Mouse (Mus musculus): Measurements from ENCODE around the gene Il12rb1. TPM values are rescaled to one million over a fixed set of nuclear protein-coding genes. Genes with fewer than 3 reads are reported as not detected.

Il12rb1 gene
- polyA plus RNA-seq, 1 experiment from 2014 or later: not detected

- no peak overlapping the region for H3K9ac ChIP-seq (ENCODE audit: low read length)
- H3K27me3 ChIP-seq (ENCODE audit: control insufficient read depth, insufficient read depth, low read length): no peaks in the 10 kb centered on the region
- H3K36me3 ChIP-seq (ENCODE audit: control insufficient read depth, insufficient read depth, low read length): no peaks in the 10 kb centered on the region
- H3K4me2 ChIP-seq (ENCODE audit: low read depth, severe bottlenecking): no peak overlapping the region
- H3K9me3 ChIP-seq (ENCODE audit: control insufficient read depth, low read length): no peaks in the 10 kb centered on the region
- H3K4me3 ChIP-seq (ENCODE audit: low read depth, low read length): no peak overlapping the region
- WGBS: 88% methylated on average over 3 of the region's 3 CpGs
- DNase-seq (ENCODE audit: low spot score): no peak
- no peak for ATAC-seq (ENCODE audit: insufficient number of reproducible peaks, low FRiP score, low TSS enrichment, low read depth)
- peaks cover 7% of the 10 kb centered on the region; the same call in 1 of the 2 replicates for H3K4me1 ChIP-seq (ENCODE audit: control insufficient read depth, insufficient read depth, low read length)
- no peak overlapping the region for H3K27ac ChIP-seq (replicated peaks; ENCODE audit: low read depth, low read length)
Measured at GRCm38 (mm10) chr8:70849333-70849990, 41.2 kb downstream of the Il12rb1 start.

- no peak for ATAC-seq (ENCODE audit: insufficient number of reproducible peaks, low FRiP score, low TSS enrichment, low read depth)
- no peaks in the 10 kb centered on the region for H3K27me3 ChIP-seq (ENCODE audit: control insufficient read depth, insufficient read depth, low read length)
- H3K4me1 ChIP-seq (ENCODE audit: control insufficient read depth, insufficient read depth, low read length): peaks cover 7% of the 10 kb centered on the region; the same call in 1 of the 2 replicates
- H3K36me3 ChIP-seq (ENCODE audit: control insufficient read depth, insufficient read depth, low read length): no peaks in the 10 kb centered on the region
- DNase-seq (ENCODE audit: low spot score): no peak
- WGBS: 86% methylated on average over 7 of the region's 7 CpGs
- H3K9ac ChIP-seq (ENCODE audit: low read length): no peak overlapping the region
- H3K9me3 ChIP-seq (ENCODE audit: control insufficient read depth, low read length): no peaks in the 10 kb centered on the region
- H3K4me2 ChIP-seq (ENCODE audit: low read depth, severe bottlenecking): no peak overlapping the region
- H3K27ac ChIP-seq (replicated peaks; ENCODE audit: low read depth, low read length): no peak overlapping the region
- H3K4me3 ChIP-seq (ENCODE audit: low read depth, low read length): no peak overlapping the region
Measured at GRCm38 (mm10) chr8:70850132-70850845, 42.0 kb downstream of the Il12rb1 start.

GRCm38 (mm10) chr8:70850947-70851346 lies 42.7 kb downstream of the Il12rb1 start:
- WGBS: 87% methylated on average over 4 of the region's 4 CpGs
- Histone ChIP-seq H3K4me2 (ENCODE audit: low read depth, severe bottlenecking) (no peak overlapping the region), H3K36me3 (ENCODE audit: control insufficient read depth, insufficient read depth, low read length) (no peaks in the 10 kb centered on the region), H3K27me3 (ENCODE audit: control insufficient read depth, insufficient read depth, low read length) (no peaks in the 10 kb centered on the region), H3K4me1 (ENCODE audit: control insufficient read depth, insufficient read depth, low read length) (peaks cover 7% of the 10 kb centered on the region; the same call in 1 of the 2 replicates), H3K27ac (replicated peaks; ENCODE audit: low read depth, low read length) (no peak overlapping the region), H3K4me3 (ENCODE audit: low read depth, low read length) (no peak overlapping the region), H3K9ac (ENCODE audit: low read length) (no peak overlapping the region), H3K9me3 (ENCODE audit: control insufficient read depth, low read length) (no peaks in the 10 kb centered on the region)
- no peak for ATAC-seq (ENCODE audit: insufficient number of reproducible peaks, low FRiP score, low TSS enrichment, low read depth)
- DNase-seq (ENCODE audit: low spot score): no peak

- DNase-seq (ENCODE audit: low spot score) (no peak), ATAC-seq (ENCODE audit: insufficient number of reproducible peaks, low FRiP score, low TSS enrichment, low read depth) (no peak)
- H3K27me3 ChIP-seq (ENCODE audit: control insufficient read depth, insufficient read depth, low read length): no peaks in the 10 kb centered on the region
- H3K9me3 ChIP-seq (ENCODE audit: control insufficient read depth, low read length): no peaks in the 10 kb centered on the region
- 0 out of 2 replicates have a peak overlapping the region, but pooled peaks have one; percentile 21 for H3K27ac ChIP-seq (replicated peaks; ENCODE audit: low read depth, low read length)
- WGBS: 34% methylated on average over 6 of the region's 6 CpGs
- H3K4me2 ChIP-seq (ENCODE audit: low read depth, severe bottlenecking): no peak overlapping the region
- peak overlapping the region; percentile 37; the same call in 1 of the 2 replicates for H3K9ac ChIP-seq (ENCODE audit: low read length)
- peaks cover 7% of the 10 kb centered on the region for H3K4me1 ChIP-seq (ENCODE audit: control insufficient read depth, insufficient read depth, low read length)
- no peaks in the 10 kb centered on the region for H3K36me3 ChIP-seq (ENCODE audit: control insufficient read depth, insufficient read depth, low read length)
- H3K4me3 ChIP-seq (ENCODE audit: low read depth, low read length): no peak overlapping the region
Measured at GRCm38 (mm10) chr8:70851837-70852236, 43.6 kb downstream of the Il12rb1 start.

- H3K27ac ChIP-seq (replicated peaks; ENCODE audit: low read depth, low read length): no peak overlapping the region
- no peak overlapping the region for H3K4me3 ChIP-seq (ENCODE audit: low read depth, low read length)
- no peaks in the 10 kb centered on the region for H3K9me3 ChIP-seq (ENCODE audit: control insufficient read depth, low read length)
- ATAC-seq (ENCODE audit: insufficient number of reproducible peaks, low FRiP score, low TSS enrichment, low read depth): no peak
- WGBS: 91% methylated on average over 41 of the region's 41 CpGs
- no peak for DNase-seq (ENCODE audit: low spot score)
- H3K9ac ChIP-seq (ENCODE audit: low read length): no peak overlapping the region
- H3K36me3 ChIP-seq (ENCODE audit: control insufficient read depth, insufficient read depth, low read length): no peaks in the 10 kb centered on the region
- H3K4me2 ChIP-seq (ENCODE audit: low read depth, severe bottlenecking): no peak overlapping the region
- no peaks in the 10 kb centered on the region for H3K27me3 ChIP-seq (ENCODE audit: control insufficient read depth, insufficient read depth, low read length)
- peaks cover 13% of the 10 kb centered on the region for H3K4me1 ChIP-seq (ENCODE audit: control insufficient read depth, insufficient read depth, low read length)
Measured at GRCm38 (mm10) chr8:70852595-70853231, 44.5 kb downstream of the Il12rb1 start.

GRCm38 (mm10) chr8:70853863-70854262 lies 45.6 kb downstream of the Il12rb1 start:
- Histone ChIP-seq H3K36me3 (ENCODE audit: control insufficient read depth, insufficient read depth, low read length) (no peaks in the 10 kb centered on the region), H3K4me1 (ENCODE audit: control insufficient read depth, insufficient read depth, low read length) (peaks cover 17% of the 10 kb centered on the region), H3K27ac (replicated peaks; ENCODE audit: low read depth, low read length) (no peak overlapping the region), H3K4me2 (ENCODE audit: low read depth, severe bottlenecking) (no peak overlapping the region), H3K27me3 (ENCODE audit: control insufficient read depth, insufficient read depth, low read length) (no peaks in the 10 kb centered on the region), H3K9ac (ENCODE audit: low read length) (no peak overlapping the region), H3K4me3 (ENCODE audit: low read depth, low read length) (no peak overlapping the region), H3K9me3 (ENCODE audit: control insufficient read depth, low read length) (no peaks in the 10 kb centered on the region)
- no peak for ATAC-seq (ENCODE audit: insufficient number of reproducible peaks, low FRiP score, low TSS enrichment, low read depth)
- no peak for DNase-seq (ENCODE audit: low spot score)
- WGBS: 82% methylated on average over 2 of the region's 2 CpGs

- Histone ChIP-seq H3K27me3 (ENCODE audit: control insufficient read depth, insufficient read depth, low read length) (no peaks in the 10 kb centered on the region), H3K36me3 (ENCODE audit: control insufficient read depth, insufficient read depth, low read length) (no peaks in the 10 kb centered on the region), H3K9me3 (ENCODE audit: control insufficient read depth, low read length) (no peaks in the 10 kb centered on the region), H3K27ac (replicated peaks; ENCODE audit: low read depth, low read length) (no peak overlapping the region), H3K4me1 (ENCODE audit: control insufficient read depth, insufficient read depth, low read length) (peaks cover 17% of the 10 kb centered on the region), H3K4me3 (ENCODE audit: low read depth, low read length) (no peak overlapping the region; the same call in 1 of the 2 replicates), H3K4me2 (ENCODE audit: low read depth, severe bottlenecking) (peak overlapping the region; percentile 81; the same call in 1 of the 2 replicates), H3K9ac (ENCODE audit: low read length) (no peak overlapping the region)
- 63% methylated on average over 5 of the region's 5 CpGs for WGBS
- ATAC-seq (ENCODE audit: insufficient number of reproducible peaks, low FRiP score, low TSS enrichment, low read depth) (no peak), DNase-seq (ENCODE audit: low spot score) (no peak)
Measured at GRCm38 (mm10) chr8:70856028-70856427, 47.8 kb downstream of the Il12rb1 start.

GRCm38 (mm10) chr8:70856541-70857197 lies 48.4 kb downstream of the Il12rb1 start:
- Histone ChIP-seq H3K4me3 (ENCODE audit: low read depth, low read length) (peak overlapping the region; percentile 39), H3K27me3 (ENCODE audit: control insufficient read depth, insufficient read depth, low read length) (0 out of 2 replicates have a peak, but pooled peaks cover 3% of the 10 kb centered on the region), H3K4me1 (ENCODE audit: control insufficient read depth, insufficient read depth, low read length) (peaks cover 17% of the 10 kb centered on the region), H3K9ac (ENCODE audit: low read length) (peak overlapping the region; percentile 46; the same call in 1 of the 2 replicates), H3K4me2 (ENCODE audit: low read depth, severe bottlenecking) (peak overlapping the region; percentile 81), H3K36me3 (ENCODE audit: control insufficient read depth, insufficient read depth, low read length) (no peaks in the 10 kb centered on the region), H3K27ac (replicated peaks; ENCODE audit: low read depth, low read length) (no peak overlapping the region), H3K9me3 (ENCODE audit: control insufficient read depth, low read length) (no peaks in the 10 kb centered on the region)
- 5% methylated on average over 33 of the region's 33 CpGs for WGBS
- DNase-seq (ENCODE audit: low spot score) (peak; percentile 80), ATAC-seq (ENCODE audit: insufficient number of reproducible peaks, low FRiP score, low TSS enrichment, low read depth) (peak; percentile 69)
